Mouse (Mus musculus): ENCODE results near the gene Il34.
A peak's percentile ranks its signal among the peaks of the same experiment; 100 is the strongest.

Il34 gene

GRCm38 (mm10) chr8:110740629-110741175, 65.0 kb downstream of the Il34 start:
- DNase-seq (ENCODE audit: low spot score in 2 of 2): no peak

DNA sequence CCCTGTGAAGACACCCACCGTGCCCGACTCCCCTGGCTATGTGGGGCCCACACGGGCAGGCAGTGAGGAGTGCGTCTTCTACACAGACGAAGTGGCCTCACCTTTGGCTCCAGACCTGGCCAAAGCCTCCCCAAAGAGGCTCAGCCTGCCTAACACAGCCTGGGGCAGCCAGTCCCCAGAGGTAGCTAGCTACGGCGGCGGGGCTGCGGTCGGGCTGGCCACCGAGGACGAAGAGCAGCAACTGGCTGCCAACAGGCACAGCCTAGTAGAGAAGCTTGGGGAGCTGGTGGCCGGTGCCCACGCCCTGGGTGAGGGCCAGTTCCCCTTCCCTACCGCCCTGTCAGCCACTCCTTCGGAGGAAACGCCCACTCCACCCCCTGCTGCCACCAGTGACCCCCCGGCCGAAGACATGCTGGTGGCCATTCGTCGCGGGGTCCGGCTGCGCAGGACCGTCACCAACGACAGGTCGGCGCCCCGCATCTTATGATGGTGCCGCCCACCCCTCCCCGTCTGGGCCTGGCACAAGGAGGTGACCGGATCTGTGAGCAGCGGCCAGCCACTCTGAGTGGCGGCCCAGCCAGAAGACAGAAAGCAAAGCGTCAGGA, 67.0 kb downstream of the Il34 start:
- no peak for DNase-seq (ENCODE audit: low spot score in 2 of 2)

GRCm38 (mm10) chr8:110733036-110733435, 72.7 kb downstream of the Il34 start:
- DNase-seq (ENCODE audit: low spot score in 2 of 2): no peak

GRCm38 (mm10) chr8:110731346-110731859, 74.3 kb downstream of the Il34 start:
- no peak for DNase-seq (ENCODE audit: low spot score in 2 of 2)

DNA sequence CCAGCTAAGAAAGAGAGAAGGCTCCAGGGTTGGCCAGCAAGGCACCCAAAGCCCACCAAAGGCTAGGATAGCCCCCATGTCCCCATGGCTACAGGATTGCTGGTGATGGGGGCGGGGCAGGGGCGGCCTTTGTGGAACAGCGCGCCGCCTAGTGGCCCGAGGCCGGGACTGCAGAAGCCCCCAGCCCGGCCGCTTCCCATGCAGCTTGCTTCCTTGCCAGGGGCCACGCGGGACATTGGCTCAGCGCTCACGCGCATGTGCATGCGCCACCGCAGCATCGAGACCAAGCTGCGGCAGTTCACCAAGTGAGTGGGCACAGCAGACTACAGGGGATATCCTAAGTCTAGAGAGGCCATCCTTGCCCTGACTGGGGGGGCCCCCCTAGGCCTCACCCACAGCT, 78.8 kb downstream of the Il34 start:
- no peak for DNase-seq (ENCODE audit: low spot score in 2 of 2)

- DNase-seq (ENCODE audit: low spot score in 2 of 2): no peak
These were observed 80.5 kb downstream of the Il34 start for GRCm38 (mm10) chr8:110725084-110725838.

- DNase-seq (ENCODE audit: low spot score in 2 of 2): no peak
These were observed 81.2 kb downstream of the Il34 start for GRCm38 (mm10) chr8:110724493-110724892.

- no peak for DNase-seq (ENCODE audit: low spot score in 2 of 2)
These were observed 83.2 kb downstream of the Il34 start for GRCm38 (mm10) chr8:110722414-110723011.

- DNase-seq (ENCODE audit: low spot score in 2 of 2): peak in 1 of 2 experiments; percentile 33
These were observed 83.9 kb downstream of the Il34 start for GRCm38 (mm10) chr8:110721606-110722413.

- peak; percentile 66 to 68 for DNase-seq (ENCODE audit: low spot score in 2 of 2)
These were observed 84.8 kb downstream of the Il34 start, which contains the start of gene Mtss1l for GRCm38 (mm10) chr8:110720685-110721598. Gene Mtss1l, plus strand, starts transcription at chr8:110721476.

DNA sequence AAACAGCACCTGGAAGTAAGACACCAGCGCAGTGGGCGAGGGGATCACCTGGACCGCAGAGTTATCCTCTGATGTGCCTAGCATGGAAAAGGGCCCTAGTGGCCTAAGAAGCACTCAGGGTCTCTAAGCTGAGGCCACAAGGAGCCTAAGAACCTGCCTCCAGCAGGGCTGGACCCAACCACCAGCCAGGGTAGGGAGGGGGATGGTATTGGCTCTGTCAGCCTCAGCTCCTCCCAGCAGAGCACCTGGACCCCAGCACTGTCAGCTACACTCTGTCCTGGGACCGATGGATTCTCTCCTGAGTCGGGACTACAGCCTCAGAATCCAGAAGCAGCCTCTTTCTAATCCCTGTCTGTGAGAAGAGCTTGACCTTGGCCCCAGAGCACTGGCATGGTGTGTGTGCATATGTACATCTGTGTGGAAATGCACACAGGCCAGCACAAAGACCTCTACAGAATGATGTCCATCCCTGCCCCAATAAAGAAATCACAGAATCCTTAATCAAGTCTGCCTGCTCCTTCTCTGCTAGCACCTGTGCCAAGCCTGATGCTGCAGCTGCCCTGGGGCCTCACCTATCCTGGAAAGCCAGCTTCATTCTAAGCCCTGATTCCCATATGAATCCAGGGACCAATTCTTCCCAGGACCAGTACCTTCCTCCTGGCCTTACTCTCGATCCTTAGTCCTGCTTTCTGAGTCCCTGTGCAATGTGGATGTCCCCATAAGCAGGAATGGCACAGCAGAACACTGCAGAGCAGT, 85.6 kb downstream of the Il34 start:
- no peak for DNase-seq (ENCODE audit: low spot score in 2 of 2)

- DNase-seq (ENCODE audit: low spot score in 2 of 2): no peak
These were observed 86.6 kb downstream of the Il34 start for GRCm38 (mm10) chr8:110718969-110719670.

- DNase-seq (ENCODE audit: low spot score in 2 of 2): no peak
These were observed 87.3 kb downstream of the Il34 start for GRCm38 (mm10) chr8:110718209-110718968.

- DNase-seq (ENCODE audit: low spot score in 2 of 2): no peak
These were observed 88.6 kb downstream of the Il34 start for GRCm38 (mm10) chr8:110717131-110717530.

GRCm38 (mm10) chr8:110716075-110716474, 89.6 kb downstream of the Il34 start:
- DNase-seq (ENCODE audit: low spot score in 2 of 2): no peak

- no peak for DNase-seq (ENCODE audit: low spot score in 2 of 2)
These were observed 90.8 kb downstream of the Il34 start for GRCm38 (mm10) chr8:110714827-110715519.

GRCm38 (mm10) chr8:110713073-110713472, 92.7 kb downstream of the Il34 start:
- DNase-seq (ENCODE audit: low spot score in 2 of 2): no peak

All from urinary bladder, adult 18-20 months (tissue).